Mouse (Mus musculus) retina, postnatal 1 day (tissue): ENCODE measurements at regions not wholly inside any gene's neighbourhood (a gene's known extent, or its start where the extent isn't known, plus 50 kb on each side); places are given as distances from the start of the nearest gene placed in this dataset.
"Not testable (repeated sequence)": the region's sequence is repeated elsewhere in the genome, so short reads cannot be mapped to it uniquely, and the experiment has no call there.

Source experiments
- DNase-seq: peaks from one replicate; pipeline ENCODE4 v3.0.0-alpha.2; 2012

- DNase-seq = peak; percentile 9
Observed at GRCm38 (mm10) chr2:171985813-171986572, 57.3 kb downstream of the Cbln4 start.

- DNase-seq = no peak
Observed at GRCm38 (mm10) chr2:171969311-171969905, 73.9 kb downstream of the Cbln4 start.

- no peak for DNase-seq
Observed at GRCm38 (mm10) chr2:171946569-171947250, 96.6 kb downstream of the Cbln4 start.

- no peak for DNase-seq
Observed at GRCm38 (mm10) chr2:171942671-171943070, 100.6 kb downstream of the Cbln4 start.

GRCm38 (mm10) chr2:171935646-171936325 is 107.5 kb downstream of the Cbln4 start:
- no peak for DNase-seq

GRCm38 (mm10) chr2:171920960-171921359 is 122.3 kb downstream of the Cbln4 start:
- DNase-seq = no peak

- no peak for DNase-seq
Observed at GRCm38 (mm10) chr2:171887306-171887705, 156.0 kb downstream of the Cbln4 start.

- not testable (repeated sequence) for DNase-seq
Observed at GRCm38 (mm10) chr2:171879238-171879960, 163.9 kb downstream of the Cbln4 start.

- DNase-seq = no peak
Observed at GRCm38 (mm10) chr2:171867550-171867949, 175.7 kb downstream of the Cbln4 start.

GRCm38 (mm10) chr2:171864376-171864965 is 178.8 kb downstream of the Cbln4 start:
- DNase-seq = peak; percentile 72

- no peak for DNase-seq
Observed at GRCm38 (mm10) chr2:171862626-171863025, 180.6 kb downstream of the Cbln4 start.

- no peak for DNase-seq
Observed at GRCm38 (mm10) chr2:171858894-171859293, 184.4 kb downstream of the Cbln4 start.

GRCm38 (mm10) chr2:171856491-171856890 is 186.8 kb downstream of the Cbln4 start:
- peak; percentile 57 for DNase-seq

GRCm38 (mm10) chr2:171846826-171847492 is 196.3 kb downstream of the Cbln4 start:
- DNase-seq = peak; percentile 74

- DNase-seq = no peak
Observed at GRCm38 (mm10) chr2:171840058-171840713, 203.1 kb downstream of the Cbln4 start.

- DNase-seq = no peak
Observed at GRCm38 (mm10) chr2:171822156-171822555, 221.1 kb downstream of the Cbln4 start.

- no peak for DNase-seq
Observed at GRCm38 (mm10) chr2:171818504-171818903, 224.8 kb downstream of the Cbln4 start.

GRCm38 (mm10) chr2:171816685-171817419 is 226.4 kb downstream of the Cbln4 start:
- no peak for DNase-seq

- no peak for DNase-seq
Observed at GRCm38 (mm10) chr2:171812701-171813100, 230.6 kb downstream of the Cbln4 start.

- peak; percentile 30 for DNase-seq
Observed at GRCm38 (mm10) chr2:171805376-171805775, 237.9 kb downstream of the Cbln4 start.
